Mouse (Mus musculus) B cell, adult 67 days (primary cell): ENCODE results near the gene AC109138.7. TPM values are rescaled to one million over a fixed set of nuclear protein-coding genes. Genes with fewer than 3 reads are reported as not detected.

Source experiments
- total RNA-seq, 2 experiments: library from RNA; stranded (reverse); gene quantifications; 4 replicates each; pipeline ENCODE4 v1.2.4; 2023

The AC109138.7 gene
- not detected for total RNA-seq

GRCm38 (mm10) chr19:4214071-4214770, at the start of gene AC109138.7, which contains the start of gene Clcf1:
AC109138.7 (plus strand) TSS chr19:4214357.
Clcf1 (plus strand) TSS chr19:4214238.

GRCm38 (mm10) chr19:4175368-4175947, 38.7 kb upstream of the AC109138.7 start, which contains the start of gene Carns1:
Carns1 (minus strand) TSS chr19:4175479.

GRCm38 (mm10) chr19:4190831-4191334, 23.3 kb upstream of the AC109138.7 start, which contains the start of gene Tbc1d10c:
Tbc1d10c (minus strand) TSS chr19:4191284.

GRCm38 (mm10) chr19:4191528-4192250, 22.5 kb upstream of the AC109138.7 start, which contains the start of gene Ppp1ca:
Ppp1ca (plus strand) TSS chr19:4192065.

GRCm38 (mm10) chr19:4201291-4201909, 12.8 kb upstream of the AC109138.7 start, which contains the start of gene Rad9a:
Rad9a (minus strand) TSS chr19:4201662.

GRCm38 (mm10) chr19:4231253-4232185, 17.4 kb downstream of the AC109138.7 start, which contains the start of gene Pold4:
Pold4 (plus strand) TSS chr19:4231899.

GRCm38 (mm10) chr19:4268566-4269361, 54.6 kb downstream of the AC109138.7 start, which contains the start of gene Ssh3:
Ssh3 (minus strand) TSS chr19:4269180.

Other genes starting within 250 kb of the AC109138.7 start
- gene Aldh3b2, start 242.0 kb upstream of the AC109138.7 start, total RNA-seq, result under 1 TPM in 1 of 2 experiments, not detected in 1; 0.84 TPM
- not detected for gene Acy3, start 227.8 kb upstream of the AC109138.7 start, total RNA-seq
- gene Tbx10, start 221.6 kb upstream of the AC109138.7 start, total RNA-seq, result not detected
- gene Nudt8, start 213.8 kb upstream of the AC109138.7 start, total RNA-seq, result 10 to 100 TPM; 24.9 to 29.1 TPM
- gene Gm49405, start 213.7 kb upstream of the AC109138.7 start, total RNA-seq, result 1 to 10 TPM; 5.3 to 6.7 TPM
- 10 to 100 TPM; 11.0 to 13.3 TPM for gene Doc2g, start 211.0 kb upstream of the AC109138.7 start, total RNA-seq
- 10 to 100 TPM; 80.9 to 93.3 TPM for gene Ndufv1, start 201.6 kb upstream of the AC109138.7 start, total RNA-seq
- 100 to 1,000 TPM; 131 to 150 TPM for gene Gstp1, start 176.4 kb upstream of the AC109138.7 start, total RNA-seq
- 10 to 100 TPM; 11.4 to 26.4 TPM for gene Gstp2, start 168.3 kb upstream of the AC109138.7 start, total RNA-seq
- not detected for gene Gstp3, start 154.8 kb upstream of the AC109138.7 start, total RNA-seq
- not detected for gene Cabp2, start 132.8 kb upstream of the AC109138.7 start, total RNA-seq
- gene Cdk2ap2, start 117.2 kb upstream of the AC109138.7 start, total RNA-seq, result 100 to 1,000 TPM; 114 to 121 TPM
- 100 to 1,000 TPM; 227 to 233 TPM for gene Pitpnm1, start 114.4 kb upstream of the AC109138.7 start, total RNA-seq
- gene Aip, start 88.5 kb upstream of the AC109138.7 start, total RNA-seq, result 100 to 1,000 TPM; 101 to 110 TPM
- gene Gpr152, start 74.6 kb upstream of the AC109138.7 start, total RNA-seq, result 1 to 10 TPM in 1 of 2 experiments, under 1 TPM in 1; 0.93 to 1.0 TPM
- 1 to 10 TPM; 1.6 to 2.2 TPM for gene Cabp4, start 70.3 kb upstream of the AC109138.7 start, total RNA-seq
- gene Coro1b, start 65.7 kb upstream of the AC109138.7 start, total RNA-seq, result 100 to 1,000 TPM; 148 to 156 TPM
- 100 to 1,000 TPM; 391 to 415 TPM for gene Ptprcap, start 60.8 kb upstream of the AC109138.7 start, total RNA-seq
- gene Rps6kb2, start 51.0 kb upstream of the AC109138.7 start, total RNA-seq, result 10 to 100 TPM; 47.4 to 56.4 TPM
- 100 to 1,000 TPM in 1 of 2 experiments, 10 to 100 TPM in 1; 89.2 to 117 TPM for gene Carns1, start 38.9 kb upstream of the AC109138.7 start, total RNA-seq
- 100 to 1,000 TPM; 315 to 328 TPM for gene Tbc1d10c, start 23.1 kb upstream of the AC109138.7 start, total RNA-seq
- 100 to 1,000 TPM; 431 to 450 TPM for gene Ppp1ca, start 22.3 kb upstream of the AC109138.7 start, total RNA-seq
- gene Rad9a, start 12.7 kb upstream of the AC109138.7 start, total RNA-seq, result 10 to 100 TPM; 65.9 to 73.4 TPM
- 100 to 1,000 TPM; 161 to 176 TPM for gene Clcf1, start 119 bp upstream of the AC109138.7 start, total RNA-seq
- 100 to 1,000 TPM; 198 to 208 TPM for gene Pold4, start 17.5 kb downstream of the AC109138.7 start, total RNA-seq
- 10 to 100 TPM; 32.2 to 32.4 TPM for gene Ssh3, start 54.8 kb downstream of the AC109138.7 start, total RNA-seq
- gene Ankrd13d, start 68.8 kb downstream of the AC109138.7 start, total RNA-seq, result 10 to 100 TPM; 28.2 to 32.6 TPM
- gene Grk2, start 91.9 kb downstream of the AC109138.7 start, total RNA-seq, result 100 to 1,000 TPM; 584 to 625 TPM
- gene Kdm2a, start 183.9 kb downstream of the AC109138.7 start, total RNA-seq, result 100 to 1,000 TPM; 257 to 283 TPM
- gene Rhod, start 225.1 kb downstream of the AC109138.7 start, total RNA-seq, result not detected